Mouse (Mus musculus) heart, postnatal 0 days (tissue): ENCODE data around the gene Tbc1d5.

Experiments used
- CTCF ChIP-seq: IDR thresholded peaks from 2 replicates; pipeline ENCODE4 v1.5.1; 2016; ENCODE audit warnings: antibody characterized with exemption, control low read depth, low read depth
- EP300 ChIP-seq: IDR thresholded peaks from 2 replicates; pipeline ENCODE4 v1.6.1; 2016; ENCODE audit warnings: antibody characterized with exemption, low read depth

DNA sequence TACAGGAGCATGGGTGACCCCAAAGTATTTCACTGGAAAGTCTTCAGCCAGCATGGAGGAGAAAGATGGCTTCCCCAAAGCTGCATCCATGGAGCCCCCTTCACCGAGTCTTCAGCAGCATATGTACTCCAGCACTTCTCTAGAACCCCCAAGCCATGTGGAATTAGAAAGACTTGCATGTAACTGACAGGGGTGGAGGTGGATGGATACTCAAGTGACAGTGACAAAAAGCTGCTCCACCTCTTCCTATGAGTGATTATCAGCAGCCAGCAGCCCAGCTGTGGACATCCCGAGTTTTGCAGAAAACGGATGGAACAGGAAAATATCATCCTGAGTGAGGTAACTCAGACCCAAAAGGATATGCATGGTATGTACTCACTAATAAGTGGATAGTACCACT, 311.9 kb downstream of the Tbc1d5 start:
- no peak for TF ChIP-seq CTCF
- no peak for TF ChIP-seq EP300
